In genomic region chr16:31182576-31182975, GRCm38 (mm10) we compare ENCODE assay signal across 13 mouse cellular contexts. TPM values are rescaled to one million over a fixed set of nuclear protein-coding genes. Genes with fewer than 3 reads are reported as not detected.
DNase-seq lines count a peak whose midpoint lies in the region; ATAC-seq lines count a peak whose summit lies in the region.
"Had no signal": no experiment of that assay in that cellular context is flagged by ENCODE, and none has a peak within 500 bp of the region (broad histone marks: within the 10 kb centered on the region; RNA-seq: fewer than 3 reads in every experiment).

No protein-coding gene starts in this region.

- H3K4me2 ChIP-seq in heart, embryonic 15.5 days: no peak overlapping the region
- H3K4me2 ChIP-seq in lung, embryonic 16.5 days (ENCODE audit: low read depth, low read length): no peak overlapping the region
- no peak overlapping the region; the same call in 1 of the 2 replicates for H3K4me2 ChIP-seq in stomach, embryonic 15.5 days
- H3K4me2 ChIP-seq: liver, embryonic 12.5 days; midbrain, embryonic 13.5 days; neural tube, embryonic 13.5 days had no signal

- WGBS in heart, embryonic 15.5 days: 50% methylated on average over 9 of the region's 9 CpGs
- WGBS in lung, embryonic 16.5 days: 48% methylated on average over 9 of the region's 9 CpGs
- 66% methylated on average over 9 of the region's 9 CpGs for WGBS in stomach, embryonic 15.5 days

- H3K27ac ChIP-seq in heart, embryonic 15.5 days: peak overlapping the region; percentile 38; the same call in 1 of the 2 replicates
- 0 out of 2 replicates have a peak overlapping the region, but pooled peaks have one; percentile 16 for H3K27ac ChIP-seq in lung, embryonic 16.5 days (ENCODE audit: low read length)
- 0 out of 2 replicates have a peak overlapping the region, but pooled peaks have one; percentile 21 for H3K27ac ChIP-seq in stomach, embryonic 15.5 days
- H3K27ac ChIP-seq: liver, embryonic 12.5 days; midbrain, embryonic 13.5 days; neural tube, embryonic 13.5 days had no signal

- no peak for DNase-seq in heart, postnatal 36 days
- DNase-seq in lung, postnatal 25 days (ENCODE audit: low spot score): no peak
- peak; percentile 49 to 67 for DNase-seq in cerebellum, postnatal 25 days
- DNase-seq: layer of hippocampus, postnatal 36 days; right cerebral cortex, adult 18-20 months had no signal

- no peaks in the 10 kb centered on the region for H3K27me3 ChIP-seq in heart, embryonic 15.5 days
- no peaks in the 10 kb centered on the region for H3K27me3 ChIP-seq in lung, embryonic 16.5 days (ENCODE audit: control insufficient read depth, insufficient read depth, low read depth, low read length)
- no peaks in the 10 kb centered on the region for H3K27me3 ChIP-seq in stomach, embryonic 15.5 days (replicated peaks)
- H3K27me3 ChIP-seq: liver, embryonic 12.5 days; midbrain, embryonic 13.5 days; neural tube, embryonic 13.5 days had no signal

- H3K36me3 ChIP-seq in heart, embryonic 15.5 days: no peaks in the 10 kb centered on the region
- no peaks in the 10 kb centered on the region for H3K36me3 ChIP-seq in lung, embryonic 16.5 days (ENCODE audit: control insufficient read depth, insufficient read depth, low read length)
- H3K36me3 ChIP-seq in stomach, embryonic 15.5 days: no peaks in the 10 kb centered on the region
- H3K36me3 ChIP-seq: liver, embryonic 12.5 days; midbrain, embryonic 13.5 days; neural tube, embryonic 13.5 days had no signal

- no peak overlapping the region for H3K9ac ChIP-seq in heart, embryonic 15.5 days
- H3K9ac ChIP-seq in lung, embryonic 16.5 days (ENCODE audit: low read length): no peak overlapping the region
- H3K9ac ChIP-seq in stomach, embryonic 15.5 days: no peak overlapping the region
- H3K9ac ChIP-seq: liver, embryonic 12.5 days; midbrain, embryonic 13.5 days had no signal

- H3K4me3 ChIP-seq in heart, embryonic 15.5 days: no peak overlapping the region
- H3K4me3 ChIP-seq in lung, embryonic 16.5 days (ENCODE audit: low read length): no peak overlapping the region
- H3K4me3 ChIP-seq in stomach, embryonic 15.5 days (replicated peaks): no peak overlapping the region
- H3K4me3 ChIP-seq: liver, embryonic 12.5 days; midbrain, embryonic 13.5 days; neural tube, embryonic 13.5 days had no signal

- peaks cover 26% of the 10 kb centered on the region for H3K4me1 ChIP-seq in heart, embryonic 15.5 days (replicated peaks)
- peaks cover 30% of the 10 kb centered on the region for H3K4me1 ChIP-seq in lung, embryonic 16.5 days (replicated peaks; ENCODE audit: control insufficient read depth, insufficient read depth, low read length)
- peaks cover 19% of the 10 kb centered on the region; the same call in 1 of the 2 replicates for H3K4me1 ChIP-seq in stomach, embryonic 15.5 days

- intact Hi-C loops in heart, postnatal 36 days (cut with DNase I): no loop called here

- no peaks in the 10 kb centered on the region for H3K9me3 ChIP-seq in heart, embryonic 15.5 days (replicated peaks)
- no peaks in the 10 kb centered on the region for H3K9me3 ChIP-seq in lung, embryonic 16.5 days (ENCODE audit: control insufficient read depth, low read length)
- no peaks in the 10 kb centered on the region for H3K9me3 ChIP-seq in stomach, embryonic 15.5 days
- H3K9me3 ChIP-seq: liver, embryonic 12.5 days; midbrain, embryonic 13.5 days; neural tube, embryonic 13.5 days had no signal

- ATAC-seq in heart, embryonic 15.5 days (replicated peaks; ENCODE audit: insufficient number of reproducible peaks, insufficient read depth, low FRiP score, low read depth): peak; percentile 64; the same call in 1 of the 2 replicates
- peak; percentile 93 for ATAC-seq in lung, embryonic 16.5 days (ENCODE audit: low read depth)
- ATAC-seq in stomach, embryonic 15.5 days (ENCODE audit: insufficient read depth, low FRiP score, low read depth): no peak
- no peak for ATAC-seq in CD4-positive, CD25-positive, alpha-beta regulatory T cell, adult 4 months
- ATAC-seq: activated CD4-positive, CD25-positive, alpha-beta regulatory T cell, adult 4 months; liver, embryonic 12.5 days; midbrain, embryonic 13.5 days had no signal

RNA-seq across cellular contexts. Expression of gene Acap2, which starts 18.5 kb away (rescaled TPM):
- 10.6 and 12.2 TPM in 2 replicates for polyA plus RNA-seq in heart, embryonic 15.5 days (2015; fragmentation: Nextera tagmentation; extraction: Ambion mirVana)
- 10 to 100 TPM; 21.3 to 22.6 TPM for total RNA-seq in heart, postnatal 36 days (2021)
- polyA plus RNA-seq in lung, embryonic 16.5 days (2015; fragmentation: Nextera tagmentation; extraction: Ambion mirVana): 26.8 and 27.3 TPM in 2 replicates
- 17.7 and 19.9 TPM in 2 replicates for polyA plus RNA-seq in stomach, embryonic 15.5 days (2015; fragmentation: Nextera tagmentation; extraction: Ambion mirVana)
- polyA plus RNA-seq in CD4-positive, CD25-positive, alpha-beta regulatory T cell, adult 4 months (2017; shearing (Covaris generic)): 10 to 100 TPM; 11.1 to 13.0 TPM

Comparison
In these comparisons a context has a peak if more than half of its experiments do, and no peak if none do; other contexts are left out.
1. ATAC-seq: peak in heart, embryonic 15.5 days (single experiment) and lung, embryonic 16.5 days (single experiment); none in stomach, embryonic 15.5 days (single experiment) and CD4-positive, CD25-positive, alpha-beta regulatory T cell, adult 4 months (single experiment).
2. DNase-seq: peak in cerebellum, postnatal 25 days (2 of 2); none in heart, postnatal 36 days (0 of 2) and lung, postnatal 25 days (single experiment).
3. Peak in every context shown above with its lines, with median percentiles within 50 percentile points of each other: H3K27ac ChIP-seq.